Mouse (Mus musculus): Measurements from ENCODE around the gene Il7r. TPM values are rescaled to one million over a fixed set of nuclear protein-coding genes. Genes with fewer than 3 reads are reported as not detected.
A peak's percentile ranks its signal among the peaks of the same experiment; 100 is the strongest.

The Il7r gene
- 0.44 and 0.94 TPM in 2 replicates for polyA plus RNA-seq (2015; fragmentation: Nextera tagmentation; extraction: Ambion mirVana)

DNA sequence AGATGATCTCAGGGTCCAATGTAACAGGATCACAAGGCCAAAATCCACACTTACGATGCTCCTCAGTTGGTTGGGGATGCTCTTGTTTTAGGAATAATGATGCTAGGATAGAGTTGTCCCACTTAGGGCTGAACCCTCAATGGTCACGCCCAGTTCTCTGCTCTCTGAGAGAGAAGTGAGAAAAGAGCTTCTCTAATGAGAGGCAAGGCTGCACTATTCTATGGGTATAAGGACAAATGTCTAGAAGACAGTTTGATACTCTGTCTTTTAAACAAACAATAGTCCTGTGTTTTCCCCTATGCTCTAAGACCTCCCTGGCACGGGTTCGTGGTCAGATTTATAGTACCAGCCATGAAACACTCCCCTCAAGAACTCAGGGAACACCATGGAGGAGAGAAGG lies at the start of gene Il7r:
TSS of gene Il7r (minus strand) at position 101 of the 400 bp plus-strand sequence.
- no peaks in the 10 kb centered on the region for H3K27me3 ChIP-seq (replicated peaks; ENCODE audit: control insufficient read depth, insufficient read depth, low read length)
- no peaks in the 10 kb centered on the region for H3K36me3 ChIP-seq (ENCODE audit: control insufficient read depth, insufficient read depth)
- H3K4me3 ChIP-seq (ENCODE audit: low read depth, low read length) = no peak within 1 kb of the TSS
- H3K9ac ChIP-seq (ENCODE audit: low read depth, low read length) = no peak within 1 kb of the TSS
- TF ChIP-seq CTCF (IDR thresholded peaks at IDR 0.05; ENCODE audit: low read depth) = no peak
- H3K4me1 ChIP-seq (replicated peaks; ENCODE audit: control insufficient read depth, insufficient read depth, low read length) = no peaks in the 10 kb centered on the region
- H3K4me2 ChIP-seq (replicated peaks; ENCODE audit: low read depth) = no peak within 1 kb of the TSS
- H3K27ac ChIP-seq (ENCODE audit: low read depth, low read length) = no peak within 1 kb of the TSS
- H3K9me3 ChIP-seq (ENCODE audit: control insufficient read depth) = no peaks in the 10 kb centered on the region
- ATAC-seq = no peak
- WGBS = 76% methylated on average over 4 of the region's 4 CpGs

- no peak overlapping the region for H3K27ac ChIP-seq (ENCODE audit: low read depth, low read length)
- no peaks in the 10 kb centered on the region for H3K9me3 ChIP-seq (ENCODE audit: control insufficient read depth)
- no peaks in the 10 kb centered on the region for H3K36me3 ChIP-seq (ENCODE audit: control insufficient read depth, insufficient read depth)
- peak; percentile 40 for TF ChIP-seq CTCF (IDR thresholded peaks at IDR 0.05; ENCODE audit: low read depth)
- no peak overlapping the region for H3K4me2 ChIP-seq (replicated peaks; ENCODE audit: low read depth)
- H3K27me3 ChIP-seq (replicated peaks; ENCODE audit: control insufficient read depth, insufficient read depth, low read length) = no peaks in the 10 kb centered on the region
- no peak overlapping the region for H3K4me3 ChIP-seq (ENCODE audit: low read depth, low read length)
- 72% methylated on average over 4 of the region's 4 CpGs for WGBS
- no peak for ATAC-seq
- H3K9ac ChIP-seq (ENCODE audit: low read depth, low read length) = no peak overlapping the region
- no peaks in the 10 kb centered on the region for H3K4me1 ChIP-seq (replicated peaks; ENCODE audit: control insufficient read depth, insufficient read depth, low read length)
These were observed 47.3 kb upstream of the Il7r start for GRCm38 (mm10) chr15:9577303-9577702.

- no peak overlapping the region for H3K4me3 ChIP-seq (ENCODE audit: low read depth, low read length)
- no peak overlapping the region for H3K9ac ChIP-seq (ENCODE audit: low read depth, low read length)
- WGBS = 87% methylated on average over 5 of the region's 5 CpGs
- no peak for ATAC-seq
- H3K4me1 ChIP-seq (replicated peaks; ENCODE audit: control insufficient read depth, insufficient read depth, low read length) = no peaks in the 10 kb centered on the region
- no peak overlapping the region for H3K27ac ChIP-seq (ENCODE audit: low read depth, low read length)
- H3K4me2 ChIP-seq (replicated peaks; ENCODE audit: low read depth) = no peak overlapping the region
- H3K9me3 ChIP-seq (ENCODE audit: control insufficient read depth) = no peaks in the 10 kb centered on the region
- no peak for TF ChIP-seq CTCF (IDR thresholded peaks at IDR 0.05; ENCODE audit: low read depth)
- H3K27me3 ChIP-seq (replicated peaks; ENCODE audit: control insufficient read depth, insufficient read depth, low read length) = no peaks in the 10 kb centered on the region
- no peaks in the 10 kb centered on the region for H3K36me3 ChIP-seq (ENCODE audit: control insufficient read depth, insufficient read depth)
These were observed 44.8 kb upstream of the Il7r start for GRCm38 (mm10) chr15:9574796-9575195.

GRCm38 (mm10) chr15:9573361-9573760 lies 43.4 kb upstream of the Il7r start:
- no peak for TF ChIP-seq CTCF (IDR thresholded peaks at IDR 0.05; ENCODE audit: low read depth)
- no peaks in the 10 kb centered on the region for H3K36me3 ChIP-seq (ENCODE audit: control insufficient read depth, insufficient read depth)
- no peak overlapping the region for H3K9ac ChIP-seq (ENCODE audit: low read depth, low read length)
- no peak overlapping the region for H3K4me3 ChIP-seq (ENCODE audit: low read depth, low read length)
- no peak overlapping the region for H3K27ac ChIP-seq (ENCODE audit: low read depth, low read length)
- 76% methylated on average over 4 of the region's 4 CpGs for WGBS
- H3K27me3 ChIP-seq (replicated peaks; ENCODE audit: control insufficient read depth, insufficient read depth, low read length) = no peaks in the 10 kb centered on the region
- no peaks in the 10 kb centered on the region for H3K4me1 ChIP-seq (replicated peaks; ENCODE audit: control insufficient read depth, insufficient read depth, low read length)
- no peak for ATAC-seq
- H3K4me2 ChIP-seq (replicated peaks; ENCODE audit: low read depth) = no peak overlapping the region
- H3K9me3 ChIP-seq (ENCODE audit: control insufficient read depth) = no peaks in the 10 kb centered on the region

DNA sequence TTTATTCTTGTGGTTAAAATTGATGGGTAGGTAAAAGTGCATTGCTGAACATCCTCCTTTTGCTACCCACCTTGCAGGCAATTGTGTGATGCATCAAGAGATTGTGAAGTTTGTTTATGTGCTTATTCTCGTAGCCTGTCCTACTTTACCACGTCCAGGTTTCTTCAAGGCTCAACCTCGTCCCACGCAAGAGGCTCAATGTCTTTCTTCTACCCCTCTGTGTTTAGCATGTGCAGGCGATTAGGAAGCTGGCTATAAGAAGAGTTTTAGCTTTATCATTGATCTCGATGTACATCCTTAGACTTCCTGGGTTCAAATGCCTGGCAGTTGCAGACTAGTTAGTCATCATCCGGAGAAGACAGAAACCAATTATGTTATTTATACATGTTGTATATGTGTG lies 42.7 kb upstream of the Il7r start:
- Histone ChIP-seq H3K4me3 (ENCODE audit: low read depth, low read length) (no peak overlapping the region), H3K27ac (ENCODE audit: low read depth, low read length) (no peak overlapping the region), H3K4me2 (replicated peaks; ENCODE audit: low read depth) (no peak overlapping the region), H3K9ac (ENCODE audit: low read depth, low read length) (no peak overlapping the region), H3K36me3 (ENCODE audit: control insufficient read depth, insufficient read depth) (no peaks in the 10 kb centered on the region), H3K9me3 (ENCODE audit: control insufficient read depth) (no peaks in the 10 kb centered on the region), H3K4me1 (replicated peaks; ENCODE audit: control insufficient read depth, insufficient read depth, low read length) (no peaks in the 10 kb centered on the region), H3K27me3 (replicated peaks; ENCODE audit: control insufficient read depth, insufficient read depth, low read length) (no peaks in the 10 kb centered on the region)
- TF ChIP-seq CTCF (IDR thresholded peaks at IDR 0.05; ENCODE audit: low read depth) = no peak
- 88% methylated on average over 7 of the region's 7 CpGs for WGBS
- no peak for ATAC-seq

GRCm38 (mm10) chr15:9571896-9572295 lies 41.9 kb upstream of the Il7r start:
- TF ChIP-seq CTCF (IDR thresholded peaks at IDR 0.05; ENCODE audit: low read depth) = no peak
- Histone ChIP-seq H3K4me3 (ENCODE audit: low read depth, low read length) (no peak overlapping the region), H3K36me3 (ENCODE audit: control insufficient read depth, insufficient read depth) (no peaks in the 10 kb centered on the region), H3K27ac (ENCODE audit: low read depth, low read length) (no peak overlapping the region), H3K9ac (ENCODE audit: low read depth, low read length) (no peak overlapping the region), H3K4me1 (replicated peaks; ENCODE audit: control insufficient read depth, insufficient read depth, low read length) (no peaks in the 10 kb centered on the region), H3K9me3 (ENCODE audit: control insufficient read depth) (no peaks in the 10 kb centered on the region), H3K4me2 (replicated peaks; ENCODE audit: low read depth) (no peak overlapping the region), H3K27me3 (replicated peaks; ENCODE audit: control insufficient read depth, insufficient read depth, low read length) (no peaks in the 10 kb centered on the region)
- 83% methylated on average over 2 of the region's 2 CpGs for WGBS
- ATAC-seq = no peak

DNA sequence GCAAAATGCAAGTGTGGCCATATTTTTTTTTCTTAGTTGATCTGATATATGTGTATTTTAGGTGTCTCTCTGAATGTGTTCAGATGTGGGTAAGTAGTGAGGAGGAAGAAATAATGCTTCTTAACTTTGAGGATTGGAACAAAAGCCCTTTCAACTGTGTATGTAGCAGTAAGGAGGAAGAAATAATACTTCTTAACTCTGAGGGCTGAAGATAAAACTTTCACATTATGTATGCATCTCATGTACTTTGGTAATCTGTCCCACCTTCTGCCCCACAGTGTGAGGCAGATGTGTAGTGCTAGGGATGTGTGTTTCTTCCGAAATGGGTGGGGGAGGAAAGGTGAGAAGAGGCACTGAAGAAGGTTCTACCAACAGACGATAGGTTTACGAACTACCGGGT lies 37.3 kb upstream of the Il7r start:
- Histone ChIP-seq H3K27me3 (replicated peaks; ENCODE audit: control insufficient read depth, insufficient read depth, low read length) (no peaks in the 10 kb centered on the region), H3K9ac (ENCODE audit: low read depth, low read length) (no peak overlapping the region), H3K4me1 (replicated peaks; ENCODE audit: control insufficient read depth, insufficient read depth, low read length) (no peaks in the 10 kb centered on the region), H3K9me3 (ENCODE audit: control insufficient read depth) (no peaks in the 10 kb centered on the region), H3K27ac (ENCODE audit: low read depth, low read length) (no peak overlapping the region), H3K4me2 (replicated peaks; ENCODE audit: low read depth) (no peak overlapping the region), H3K4me3 (ENCODE audit: low read depth, low read length) (no peak overlapping the region), H3K36me3 (ENCODE audit: control insufficient read depth, insufficient read depth) (no peaks in the 10 kb centered on the region)
- no peak for TF ChIP-seq CTCF (IDR thresholded peaks at IDR 0.05; ENCODE audit: low read depth)
- ATAC-seq = no peak
- 80% methylated on average over 4 of the region's 4 CpGs for whole genome bisulfite sequencing
